Mouse (Mus musculus): Measurements from ENCODE around the gene Ppfia3.

Gene Ppfia3

GRCm38 (mm10) chr7:45313495-45313894 lies 53.3 kb downstream of the Ppfia3 start:
- DNase-seq (ENCODE audit: low read depth, low spot score) = no peak

- no peak for DNase-seq (ENCODE audit: low read depth, low spot score)
Measured at GRCm38 (mm10) chr7:45312686-45313453, 53.9 kb downstream of the Ppfia3 start.

GRCm38 (mm10) chr7:45312023-45312422 lies 54.8 kb downstream of the Ppfia3 start:
- no peak for DNase-seq (ENCODE audit: low read depth, low spot score)

- peak; percentile 90 for DNase-seq (ENCODE audit: low read depth, low spot score)
Measured at GRCm38 (mm10) chr7:45309455-45309854, 57.4 kb downstream of the Ppfia3 start.

GRCm38 (mm10) chr7:45308551-45309240 lies 58.1 kb downstream of the Ppfia3 start:
- DNase-seq (ENCODE audit: low read depth, low spot score) = peak; percentile 57

- peak; percentile 93 for DNase-seq (ENCODE audit: low read depth, low spot score)
Measured at GRCm38 (mm10) chr7:45305275-45305674, 61.5 kb downstream of the Ppfia3 start.

GRCm38 (mm10) chr7:45304869-45305268 lies 62.0 kb downstream of the Ppfia3 start:
- DNase-seq (ENCODE audit: low read depth, low spot score) = peak; percentile 67

GRCm38 (mm10) chr7:45302626-45303025 lies 64.2 kb downstream of the Ppfia3 start:
- DNase-seq (ENCODE audit: low read depth, low spot score) = no peak

- DNase-seq (ENCODE audit: low read depth, low spot score) = peak; percentile 78
Measured at GRCm38 (mm10) chr7:45300270-45300669, 66.5 kb downstream of the Ppfia3 start.

GRCm38 (mm10) chr7:45299752-45300151 lies 67.1 kb downstream of the Ppfia3 start:
- peak; percentile 80 for DNase-seq (ENCODE audit: low read depth, low spot score)

- peak; percentile 72 for DNase-seq (ENCODE audit: low read depth, low spot score)
Measured at GRCm38 (mm10) chr7:45297563-45297962, 69.3 kb downstream of the Ppfia3 start.

GRCm38 (mm10) chr7:45296626-45297025 lies 70.2 kb downstream of the Ppfia3 start:
- DNase-seq (ENCODE audit: low read depth, low spot score) = no peak
